Mouse (Mus musculus) forebrain, embryonic 10.5 days (tissue): ENCODE measurements around the gene Astl. TPM values are rescaled to one million over a fixed set of nuclear protein-coding genes. Genes with fewer than 3 reads are reported as not detected.
A peak's percentile ranks its signal among the peaks of the same experiment; 100 is the strongest.

Experiments
- DNase-seq: peaks from one replicate; pipeline ENCODE4 v3.0.0-alpha.2; 2017; ENCODE audit warnings: low spot score; ENCODE audit errors: extremely low spot score
- H3K27ac ChIP-seq: fragments of 300-500 bp; sonication (generic); 2 replicates; pipeline ENCODE4 v1.5.1; 2016; ENCODE audit warnings: mild to moderate bottlenecking
- H3K27me3 ChIP-seq: fragments of 300-500 bp; sonication (generic); 2 replicates; pipeline ENCODE4 v1.6.1; 2016; ENCODE audit warnings: mild to moderate bottlenecking; ENCODE audit not compliant: poor library complexity, severe bottlenecking
- H3K36me3 ChIP-seq: fragments of 300-500 bp; sonication (generic); replicated peaks from 2 replicates; pipeline ENCODE4 v1.6.1; 2016; ENCODE audit warnings: mild to moderate bottlenecking, moderate library complexity
- H3K4me1 ChIP-seq: fragments of 300-500 bp; sonication (generic); 2 replicates; pipeline ENCODE4 v1.6.1; 2016
- H3K4me3 ChIP-seq: fragments of 300-500 bp; sonication (generic); 2 replicates; pipeline ENCODE4 v1.5.1; 2016; ENCODE audit warnings: mild to moderate bottlenecking, moderate library complexity
- H3K9me3 ChIP-seq: fragments of 300-500 bp; sonication (generic); 2 replicates; pipeline ENCODE4 v1.6.1; 2016; ENCODE audit warnings: mild to moderate bottlenecking, moderate library complexity
- WGBS: fragments of 180-500 bp; shearing (Covaris S2); methylation state at CpG from one replicate; pipeline ENCODE4 v1.1.7; 2016; 5-methylcytosine and 5-hydroxymethylcytosine counted together
- polyA plus RNA-seq: library from polyadenylated mRNA; unstranded; fragments of >200 nt; fragmentation: Nextera tagmentation; extraction: Ambion mirVana; gene quantifications from 2 replicates; pipeline ENCODE4 v1.2.1, GENCODE M21; 2016

Astl gene
- polyA plus RNA-seq, 1 experiment from 2014 or later, result not detected

- Histone ChIP-seq H3K36me3 (no peaks in the 10 kb centered on the region), H3K27me3 (no peaks in the 10 kb centered on the region), H3K4me3 (no peak overlapping the region), H3K9me3 (no peaks in the 10 kb centered on the region), H3K4me1 (no peaks in the 10 kb centered on the region), H3K27ac (no peak overlapping the region)
- no peak for DNase-seq
- 80% methylated on average over 13 of the region's 13 CpGs for WGBS
Measured at GRCm38 (mm10) chr2:127347147-127347985, 8.9 kb downstream of the Astl start.

GRCm38 (mm10) chr2:127353881-127354280 is 15.4 kb downstream of the Astl start:
- Histone ChIP-seq H3K27me3 (peaks cover 28% of the 10 kb centered on the region; the same call in 1 of the 2 replicates), H3K4me1 (no peaks in the 10 kb centered on the region), H3K36me3 (no peaks in the 10 kb centered on the region), H3K9me3 (no peaks in the 10 kb centered on the region), H3K27ac (no peak overlapping the region), H3K4me3 (no peak overlapping the region)
- 89% methylated on average over 4 of the region's 4 CpGs for WGBS
- DNase-seq, result no peak

- Histone ChIP-seq H3K27me3 (peaks cover 82% of the 10 kb centered on the region), H3K27ac (peak within 1 kb of the TSS; percentile 53), H3K4me3 (peak within 1 kb of the TSS; percentile 54), H3K36me3 (no peaks in the 10 kb centered on the region), H3K4me1 (peaks cover 22% of the 10 kb centered on the region), H3K9me3 (no peaks in the 10 kb centered on the region)
- under 1% methylated on average over 47 of the region's 49 CpGs for WGBS
- peak; percentile 79 for DNase-seq
Measured at GRCm38 (mm10) chr2:127362459-127363281, 24.2 kb downstream of the Astl start, which contains the start of gene Adra2b. Gene Adra2b (plus strand): TSS chr2:127363208.

- Histone ChIP-seq H3K4me1 (peaks cover 22% of the 10 kb centered on the region), H3K9me3 (no peaks in the 10 kb centered on the region), H3K36me3 (no peaks in the 10 kb centered on the region), H3K27me3 (peaks cover 88% of the 10 kb centered on the region), H3K4me3 (peak overlapping the region; percentile 54), H3K27ac (peak overlapping the region; percentile 53)
- WGBS, result under 1% methylated on average over 28 of the region's 28 CpGs
- no peak for DNase-seq
Measured at GRCm38 (mm10) chr2:127363282-127363652, 24.8 kb downstream of the Astl start.

- Histone ChIP-seq H3K9me3 (no peaks in the 10 kb centered on the region), H3K4me3 (peak overlapping the region; percentile 54), H3K27me3 (peaks cover 89% of the 10 kb centered on the region), H3K27ac (0 out of 2 replicates have a peak overlapping the region, but pooled peaks have one; percentile 53), H3K4me1 (peaks cover 22% of the 10 kb centered on the region), H3K36me3 (no peaks in the 10 kb centered on the region)
- WGBS, result 7% methylated on average over 20 of the region's 20 CpGs
- DNase-seq, result no peak
Measured at GRCm38 (mm10) chr2:127363696-127364095, 25.3 kb downstream of the Astl start.

GRCm38 (mm10) chr2:127364452-127364851 is 26.0 kb downstream of the Astl start:
- Histone ChIP-seq H3K4me1 (peaks cover 22% of the 10 kb centered on the region), H3K4me3 (peak overlapping the region; percentile 54), H3K27ac (no peak overlapping the region), H3K9me3 (no peaks in the 10 kb centered on the region), H3K36me3 (no peaks in the 10 kb centered on the region), H3K27me3 (peaks cover 92% of the 10 kb centered on the region)
- DNase-seq, result no peak
- 21% methylated on average over 8 of the region's 8 CpGs for WGBS

- Histone ChIP-seq H3K27me3 (peaks cover 66% of the 10 kb centered on the region), H3K9me3 (no peaks in the 10 kb centered on the region), H3K4me3 (no peak overlapping the region), H3K27ac (0 out of 2 replicates have a peak overlapping the region, but pooled peaks have one; percentile 35), H3K36me3 (no peaks in the 10 kb centered on the region), H3K4me1 (peaks cover 33% of the 10 kb centered on the region)
- WGBS, result 75% methylated on average over 10 of the region's 10 CpGs
- DNase-seq, result no peak
Measured at GRCm38 (mm10) chr2:127367126-127367820, 28.8 kb downstream of the Astl start.

GRCm38 (mm10) chr2:127369703-127370376 is 31.4 kb downstream of the Astl start:
- Histone ChIP-seq H3K9me3 (no peaks in the 10 kb centered on the region), H3K36me3 (no peaks in the 10 kb centered on the region), H3K4me1 (peaks cover 14% of the 10 kb centered on the region), H3K4me3 (0 out of 2 replicates have a peak overlapping the region, but pooled peaks have one; percentile 12), H3K27me3 (peaks cover 41% of the 10 kb centered on the region), H3K27ac (no peak overlapping the region)
- 78% methylated on average over 5 of the region's 5 CpGs for WGBS
- no peak for DNase-seq

GRCm38 (mm10) chr2:127370561-127371483 is 32.4 kb downstream of the Astl start:
- Histone ChIP-seq H3K27me3 (peaks cover 31% of the 10 kb centered on the region), H3K36me3 (no peaks in the 10 kb centered on the region), H3K27ac (peak overlapping the region; percentile 67), H3K9me3 (no peaks in the 10 kb centered on the region), H3K4me3 (peak overlapping the region; percentile 12; the same call in 1 of the 2 replicates), H3K4me1 (peaks cover 14% of the 10 kb centered on the region)
- WGBS, result 55% methylated on average over 9 of the region's 9 CpGs
- DNase-seq, result no peak

- no peak for DNase-seq
- Histone ChIP-seq H3K27ac (peak overlapping the region; percentile 9), H3K36me3 (no peaks in the 10 kb centered on the region), H3K27me3 (peaks cover 24% of the 10 kb centered on the region), H3K4me3 (no peak overlapping the region), H3K4me1 (peaks cover 14% of the 10 kb centered on the region), H3K9me3 (no peaks in the 10 kb centered on the region)
- WGBS, result 82% methylated on average over 1 of the region's 1 CpGs
Measured at GRCm38 (mm10) chr2:127371484-127371861, 33.0 kb downstream of the Astl start.

GRCm38 (mm10) chr2:127372082-127372481 is 33.6 kb downstream of the Astl start:
- Histone ChIP-seq H3K27ac (0 out of 2 replicates have a peak overlapping the region, but pooled peaks have one; percentile 15), H3K9me3 (no peaks in the 10 kb centered on the region), H3K4me3 (no peak overlapping the region), H3K27me3 (peaks cover 18% of the 10 kb centered on the region), H3K4me1 (peaks cover 14% of the 10 kb centered on the region), H3K36me3 (no peaks in the 10 kb centered on the region)
- WGBS, result 82% methylated on average over 2 of the region's 2 CpGs
- no peak for DNase-seq
